Mouse (Mus musculus): ENCODE results near the gene Cxcl15.

DNA sequence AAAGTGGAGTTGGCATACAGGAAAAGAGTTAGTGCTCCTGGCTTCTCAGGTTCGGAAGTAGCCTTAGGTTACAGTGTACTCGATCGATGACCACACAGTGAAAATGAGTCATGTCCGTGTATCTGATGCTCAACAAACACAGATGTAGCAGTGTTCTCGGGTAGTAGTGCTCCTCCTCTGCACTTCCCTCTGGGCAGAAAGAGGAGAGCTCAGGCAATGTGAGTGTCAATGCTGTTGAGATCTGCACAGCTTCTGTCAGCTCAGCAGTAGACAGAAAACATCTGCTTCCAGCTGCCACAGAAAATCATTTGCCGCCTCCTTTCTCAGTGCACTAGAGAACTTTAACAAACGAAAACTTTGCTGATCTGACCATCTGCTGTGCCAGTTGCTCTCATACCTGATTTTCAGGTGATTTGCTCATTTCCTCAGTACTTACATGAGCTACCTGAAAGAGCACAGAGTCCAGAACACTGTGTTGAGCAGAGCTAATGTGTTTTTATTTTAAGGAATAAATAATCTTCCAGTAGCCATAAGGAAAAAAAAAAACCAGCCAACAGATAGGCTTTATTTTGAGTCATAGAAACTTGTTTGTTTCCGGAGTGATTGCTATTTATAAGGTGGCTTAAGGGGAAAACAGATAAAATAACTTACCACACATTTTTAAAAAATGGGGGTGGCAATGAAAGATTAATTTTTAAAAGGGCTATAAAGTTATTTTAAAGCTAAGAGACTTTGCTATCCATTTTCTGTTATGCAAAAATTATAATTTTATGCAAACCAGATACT, 28.3 kb upstream of the Cxcl15 start:
- TF ChIP-seq CTCF (IDR thresholded peaks at IDR 0.05; ENCODE audit: control insufficient read depth, insufficient read depth, insufficient read length) (no peak), MYOD1 (IDR thresholded peaks at IDR 0.05; ENCODE audit: control insufficient read depth, insufficient read length, low read depth) (peak; percentile 4), MAX (IDR thresholded peaks at IDR 0.05) (no peak), USF1 (IDR thresholded peaks at IDR 0.05; ENCODE audit: low read depth) (no peak)

Measured in C2C12 (cell line).